Mouse (Mus musculus): ENCODE results near the gene Wdr49. TPM values are rescaled to one million over a fixed set of nuclear protein-coding genes. Genes with fewer than 3 reads are reported as not detected.

Wdr49 gene
- polyA plus RNA-seq, 1 experiment from 2014 or later, result not detected

GRCm38 (mm10) chr3:75395918-75396317 is 86.0 kb downstream of the Wdr49 start:
- Histone ChIP-seq H3K36me3 (no peaks in the 10 kb centered on the region), H3K9ac (no peak overlapping the region), H3K27ac (replicated peaks) (no peak overlapping the region), H3K9me3 (no peaks in the 10 kb centered on the region), H3K4me2 (no peak overlapping the region), H3K27me3 (replicated peaks) (no peaks in the 10 kb centered on the region), H3K4me3 (no peak overlapping the region), H3K4me1 (peaks cover 19% of the 10 kb centered on the region)
- 83% methylated on average over 4 of the region's 4 CpGs for WGBS
- no peak for ATAC-seq (ENCODE audit: extremely low read depth, insufficient number of reproducible peaks, low FRiP score, low TSS enrichment)

- Histone ChIP-seq H3K4me3 (no peak overlapping the region), H3K36me3 (no peaks in the 10 kb centered on the region), H3K9me3 (no peaks in the 10 kb centered on the region), H3K9ac (peak overlapping the region; percentile 21; the same call in 1 of the 2 replicates), H3K27ac (replicated peaks) (peak overlapping the region; percentile 59; the same call in 1 of the 2 replicates), H3K4me2 (peak overlapping the region; percentile 47), H3K27me3 (replicated peaks) (no peaks in the 10 kb centered on the region), H3K4me1 (peaks cover 19% of the 10 kb centered on the region)
- no peak for ATAC-seq (ENCODE audit: extremely low read depth, insufficient number of reproducible peaks, low FRiP score, low TSS enrichment)
- WGBS, result 54% methylated on average over 7 of the region's 7 CpGs
These were observed 86.6 kb downstream of the Wdr49 start for GRCm38 (mm10) chr3:75395121-75395895.

GRCm38 (mm10) chr3:75394487-75394886 is 87.5 kb downstream of the Wdr49 start:
- peak overlapping the region; percentile 21; the same call in 1 of the 2 replicates for H3K9ac ChIP-seq

GRCm38 (mm10) chr3:75381776-75382175 is 100.2 kb downstream of the Wdr49 start:
- Histone ChIP-seq H3K4me3 (no peak overlapping the region), H3K27ac (replicated peaks) (no peak overlapping the region), H3K4me2 (no peak overlapping the region), H3K4me1 (no peaks in the 10 kb centered on the region), H3K9me3 (no peaks in the 10 kb centered on the region), H3K36me3 (no peaks in the 10 kb centered on the region), H3K9ac (no peak overlapping the region), H3K27me3 (replicated peaks) (no peaks in the 10 kb centered on the region)
- 67% methylated on average over 2 of the region's 2 CpGs for WGBS
- no peak for ATAC-seq (ENCODE audit: extremely low read depth, insufficient number of reproducible peaks, low FRiP score, low TSS enrichment)

More at GRCm38 (mm10) chr3:75394487-75394886, 87.5 kb downstream of the Wdr49 start:
- H3K4me3 ChIP-seq, result no peak overlapping the region
- no peak for ATAC-seq (ENCODE audit: extremely low read depth, insufficient number of reproducible peaks, low FRiP score, low TSS enrichment)
- H3K9me3 ChIP-seq, result no peaks in the 10 kb centered on the region
- no peaks in the 10 kb centered on the region for H3K36me3 ChIP-seq
- peak overlapping the region; percentile 47 for H3K4me2 ChIP-seq
- H3K4me1 ChIP-seq, result peaks cover 19% of the 10 kb centered on the region
- 23% methylated on average over 3 of the region's 3 CpGs for WGBS
- no peaks in the 10 kb centered on the region for H3K27me3 ChIP-seq (replicated peaks)
- H3K27ac ChIP-seq (replicated peaks), result peak overlapping the region; percentile 59; the same call in 1 of the 2 replicates

GRCm38 (mm10) chr3:75353972-75354371 is 128.0 kb downstream of the Wdr49 start:
- no peaks in the 10 kb centered on the region for H3K4me1 ChIP-seq
- H3K4me3 ChIP-seq, result no peak overlapping the region
- no peak overlapping the region for H3K4me2 ChIP-seq
- H3K36me3 ChIP-seq, result no peaks in the 10 kb centered on the region
- no peaks in the 10 kb centered on the region for H3K9me3 ChIP-seq
- no peak for ATAC-seq (ENCODE audit: extremely low read depth, insufficient number of reproducible peaks, low FRiP score, low TSS enrichment)
- H3K27ac ChIP-seq (replicated peaks), result no peak overlapping the region
- no peaks in the 10 kb centered on the region for H3K27me3 ChIP-seq (replicated peaks)
- no peak overlapping the region for H3K9ac ChIP-seq

GRCm38 (mm10) chr3:75337196-75337595 is 144.8 kb downstream of the Wdr49 start:
- ATAC-seq (ENCODE audit: extremely low read depth, insufficient number of reproducible peaks, low FRiP score, low TSS enrichment), result no peak
- no peak overlapping the region for H3K9ac ChIP-seq
- H3K4me1 ChIP-seq, result no peaks in the 10 kb centered on the region
- no peak overlapping the region for H3K27ac ChIP-seq (replicated peaks)
- no peak overlapping the region for H3K4me3 ChIP-seq
- no peak overlapping the region for H3K4me2 ChIP-seq
- H3K36me3 ChIP-seq, result no peaks in the 10 kb centered on the region
- no peaks in the 10 kb centered on the region for H3K9me3 ChIP-seq
- no peaks in the 10 kb centered on the region for H3K27me3 ChIP-seq (replicated peaks)

GRCm38 (mm10) chr3:75320999-75321398 is 161.0 kb downstream of the Wdr49 start:
- Histone ChIP-seq H3K4me1 (no peaks in the 10 kb centered on the region), H3K9ac (no peak overlapping the region), H3K4me3 (no peak overlapping the region), H3K9me3 (no peaks in the 10 kb centered on the region), H3K36me3 (no peaks in the 10 kb centered on the region), H3K27ac (replicated peaks) (no peak overlapping the region), H3K4me2 (no peak overlapping the region), H3K27me3 (replicated peaks) (no peaks in the 10 kb centered on the region)
- 59% methylated on average over 4 of the region's 4 CpGs for WGBS
- no peak for ATAC-seq (ENCODE audit: extremely low read depth, insufficient number of reproducible peaks, low FRiP score, low TSS enrichment)

GRCm38 (mm10) chr3:75308861-75309260 is 173.1 kb downstream of the Wdr49 start:
- no peaks in the 10 kb centered on the region for H3K4me1 ChIP-seq
- H3K9me3 ChIP-seq, result no peaks in the 10 kb centered on the region
- ATAC-seq (ENCODE audit: extremely low read depth, insufficient number of reproducible peaks, low FRiP score, low TSS enrichment), result no peak
- H3K4me3 ChIP-seq, result no peak overlapping the region
- H3K27ac ChIP-seq (replicated peaks), result no peak overlapping the region
- no peak overlapping the region for H3K9ac ChIP-seq
- no peaks in the 10 kb centered on the region for H3K36me3 ChIP-seq
- H3K27me3 ChIP-seq (replicated peaks), result no peaks in the 10 kb centered on the region
- no peak overlapping the region for H3K4me2 ChIP-seq
- WGBS, result 74% methylated on average over 4 of the region's 4 CpGs

GRCm38 (mm10) chr3:75308228-75308627 is 173.7 kb downstream of the Wdr49 start:
- Histone ChIP-seq H3K4me1 (no peaks in the 10 kb centered on the region), H3K9me3 (no peaks in the 10 kb centered on the region), H3K36me3 (no peaks in the 10 kb centered on the region), H3K4me2 (no peak overlapping the region), H3K4me3 (no peak overlapping the region), H3K27me3 (replicated peaks) (no peaks in the 10 kb centered on the region), H3K27ac (replicated peaks) (no peak overlapping the region), H3K9ac (no peak overlapping the region)
- 39% methylated on average over 3 of the region's 3 CpGs for WGBS
- no peak for ATAC-seq (ENCODE audit: extremely low read depth, insufficient number of reproducible peaks, low FRiP score, low TSS enrichment)

- H3K4me3 ChIP-seq, result no peak overlapping the region
- no peaks in the 10 kb centered on the region for H3K36me3 ChIP-seq
- H3K9ac ChIP-seq, result no peak overlapping the region
- no peaks in the 10 kb centered on the region for H3K9me3 ChIP-seq
- no peaks in the 10 kb centered on the region for H3K27me3 ChIP-seq (replicated peaks)
- no peak overlapping the region for H3K27ac ChIP-seq (replicated peaks)
- 78% methylated on average over 3 of the region's 3 CpGs for WGBS
- no peak overlapping the region for H3K4me2 ChIP-seq
- H3K4me1 ChIP-seq, result no peaks in the 10 kb centered on the region
- no peak for ATAC-seq (ENCODE audit: extremely low read depth, insufficient number of reproducible peaks, low FRiP score, low TSS enrichment)
These were observed 176.4 kb downstream of the Wdr49 start for GRCm38 (mm10) chr3:75305584-75305983.

GRCm38 (mm10) chr3:75304621-75305020 is 177.3 kb downstream of the Wdr49 start:
- Histone ChIP-seq H3K36me3 (no peaks in the 10 kb centered on the region), H3K27ac (replicated peaks) (no peak overlapping the region), H3K4me3 (no peak overlapping the region), H3K9ac (no peak overlapping the region), H3K27me3 (replicated peaks) (no peaks in the 10 kb centered on the region), H3K4me1 (no peaks in the 10 kb centered on the region), H3K9me3 (no peaks in the 10 kb centered on the region), H3K4me2 (no peak overlapping the region)
- 84% methylated on average over 5 of the region's 5 CpGs for WGBS
- no peak for ATAC-seq (ENCODE audit: extremely low read depth, insufficient number of reproducible peaks, low FRiP score, low TSS enrichment)

GRCm38 (mm10) chr3:75301072-75301471 is 180.9 kb downstream of the Wdr49 start:
- Histone ChIP-seq H3K4me3 (no peak overlapping the region), H3K9me3 (no peaks in the 10 kb centered on the region), H3K4me1 (peaks cover 12% of the 10 kb centered on the region), H3K27ac (replicated peaks) (no peak overlapping the region), H3K9ac (no peak overlapping the region), H3K27me3 (replicated peaks) (no peaks in the 10 kb centered on the region), H3K36me3 (no peaks in the 10 kb centered on the region), H3K4me2 (no peak overlapping the region)
- ATAC-seq (ENCODE audit: extremely low read depth, insufficient number of reproducible peaks, low FRiP score, low TSS enrichment), result no peak
- 79% methylated on average over 2 of the region's 2 CpGs for WGBS
